Mouse (Mus musculus): ENCODE measurements around the gene Ift122.
A peak's percentile ranks its signal among the peaks of the same experiment; 100 is the strongest.

Gene Ift122

GRCm38 (mm10) chr6:115927292-115928242, 74.3 kb downstream of the Ift122 start:
- no peak for DNase-seq

GRCm38 (mm10) chr6:115930018-115930417, 76.7 kb downstream of the Ift122 start:
- DNase-seq: no peak

GRCm38 (mm10) chr6:115931639-115932038, 78.4 kb downstream of the Ift122 start, which contains the start of gene Rho:
Gene Rho, plus strand, starts transcription at chr6:115931748.
- no peak for DNase-seq

GRCm38 (mm10) chr6:115932391-115932790, 79.1 kb downstream of the Ift122 start:
- DNase-seq: no peak

- no peak for DNase-seq
These were observed 82.3 kb downstream of the Ift122 start for GRCm38 (mm10) chr6:115935544-115935943.

- DNase-seq: no peak
These were observed 84.7 kb downstream of the Ift122 start for GRCm38 (mm10) chr6:115938011-115938410.

- no peak for DNase-seq
These were observed 85.5 kb downstream of the Ift122 start for GRCm38 (mm10) chr6:115938798-115939197.

GRCm38 (mm10) chr6:115940603-115941002, 87.3 kb downstream of the Ift122 start:
- DNase-seq: no peak

- DNase-seq: no peak
These were observed 87.9 kb downstream of the Ift122 start for GRCm38 (mm10) chr6:115941128-115941527.

- no peak for DNase-seq
These were observed 90.5 kb downstream of the Ift122 start for GRCm38 (mm10) chr6:115943498-115944427.

GRCm38 (mm10) chr6:115944638-115945037, 91.4 kb downstream of the Ift122 start, which contains the start of gene H1foo:
Gene H1foo, plus strand, starts transcription at chr6:115944938.
- DNase-seq: no peak

- no peak for DNase-seq
These were observed 92.4 kb downstream of the Ift122 start for GRCm38 (mm10) chr6:115945633-115946032.

GRCm38 (mm10) chr6:115946389-115946788, 93.1 kb downstream of the Ift122 start:
- no peak for DNase-seq

GRCm38 (mm10) chr6:115954506-115955074, 101.3 kb downstream of the Ift122 start:
- no peak for DNase-seq

- DNase-seq: peak; percentile 66 to 73
These were observed 101.9 kb downstream of the Ift122 start for GRCm38 (mm10) chr6:115955169-115955568.

GRCm38 (mm10) chr6:115955664-115956063, 102.4 kb downstream of the Ift122 start:
- no peak for DNase-seq

GRCm38 (mm10) chr6:115956418-115956921, 103.2 kb downstream of the Ift122 start:
- DNase-seq: peak in 1 of 2 experiments; percentile 43

GRCm38 (mm10) chr6:115956922-115957601, 103.8 kb downstream of the Ift122 start:
- DNase-seq: peak; percentile 83 to 88

GRCm38 (mm10) chr6:115957681-115958080, 104.4 kb downstream of the Ift122 start:
- DNase-seq: no peak

- DNase-seq: peak; percentile 24 to 40
These were observed 105.2 kb downstream of the Ift122 start for GRCm38 (mm10) chr6:115958445-115958844.

- DNase-seq: peak; percentile 70 to 80
These were observed 106.0 kb downstream of the Ift122 start for GRCm38 (mm10) chr6:115959151-115959691.

- no peak for DNase-seq
These were observed 107.1 kb downstream of the Ift122 start for GRCm38 (mm10) chr6:115960322-115960721.
